In genomic region chr2:59780240-59780639, GRCm38 (mm10) we compare ENCODE assay signal across 14 mouse cellular contexts.
"Had no signal": no experiment of that assay in that cellular context is flagged by ENCODE, and none has a peak within 500 bp of the region (broad histone marks: within the 10 kb centered on the region; RNA-seq: fewer than 3 reads in every experiment).

No protein-coding gene starts in this region.

- ATAC-seq: inflammation-experienced regulatory T-cells, adult 6 months; midbrain, embryonic 16.5 days had no signal

- H3K4me2 ChIP-seq: limb, embryonic 12.5 days; liver, embryonic 13.5 days; midbrain, embryonic 12.5 days had no signal

- H3K36me3 ChIP-seq: liver, embryonic 13.5 days; midbrain, embryonic 12.5 days had no signal

- H3K4me3 ChIP-seq: limb, embryonic 12.5 days; liver, embryonic 13.5 days; midbrain, embryonic 12.5 days had no signal

- H3K9me3 ChIP-seq: limb, embryonic 12.5 days; liver, embryonic 13.5 days; midbrain, embryonic 12.5 days had no signal

- H3K27ac ChIP-seq: liver, embryonic 13.5 days; macrophage; midbrain, embryonic 12.5 days had no signal

- DNase-seq: layer of hippocampus, adult 9-11 months; layer of hippocampus, postnatal 36 days; liver; liver, embryonic 13.5 days; liver, postnatal 0 days; right cerebral cortex, adult 18-20 months; right cerebral cortex, postnatal 25 days; thymus, adult 18-20 months; thymus, postnatal 14 days had no signal

- H3K4me1 ChIP-seq: liver, embryonic 13.5 days had no signal

- H3K9ac ChIP-seq: limb, embryonic 12.5 days; liver, embryonic 13.5 days; liver, postnatal 0 days; midbrain, embryonic 12.5 days had no signal

- H3K27me3 ChIP-seq: limb, embryonic 12.5 days; liver, embryonic 13.5 days; midbrain, embryonic 12.5 days had no signal
